In genomic region chr11:32805958-32806357, GRCm38 (mm10) we compare ENCODE assay signal across 10 mouse cellular contexts. TPM values are rescaled to one million over a fixed set of nuclear protein-coding genes. Genes with fewer than 3 reads are reported as not detected.
DNase-seq lines count a peak whose midpoint lies in the region; ATAC-seq and TF ChIP-seq lines count a peak whose summit lies in the region.
"Had no signal": no experiment of that assay in that cellular context is flagged by ENCODE, and none has a peak within 500 bp of the region (broad histone marks: within the 10 kb centered on the region; RNA-seq: fewer than 3 reads in every experiment).

No protein-coding gene starts in this region.

- H3K9ac ChIP-seq in liver, postnatal 0 days (replicated peaks): no peak overlapping the region
- H3K9ac ChIP-seq in stomach, embryonic 14.5 days (replicated peaks; ENCODE audit: low read depth, low read length): no peak overlapping the region
- H3K9ac ChIP-seq: heart, embryonic 13.5 days had no signal

- H3K4me2 ChIP-seq in liver, postnatal 0 days (ENCODE audit: low read depth, low read length): no peak overlapping the region
- H3K4me2 ChIP-seq in stomach, embryonic 14.5 days (replicated peaks; ENCODE audit: low read depth, low read length): no peak overlapping the region
- H3K4me2 ChIP-seq: heart, embryonic 13.5 days had no signal

- no peak overlapping the region for H3K4me3 ChIP-seq in cerebellum, adult 2 months (replicated peaks; ENCODE audit: insufficient read depth, low read depth, low read length)
- no peak overlapping the region for H3K4me3 ChIP-seq in liver, postnatal 0 days (ENCODE audit: low read depth, low read length)
- H3K4me3 ChIP-seq in stomach, embryonic 14.5 days (ENCODE audit: low read depth, low read length): no peak overlapping the region
- H3K4me3 ChIP-seq: heart, embryonic 13.5 days; myocyte had no signal

- no peak for TF ChIP-seq POLR2A in cerebellum, adult 2 months (IDR thresholded peaks at IDR 0.05; ENCODE audit: borderline replicate concordance, insufficient read depth, low read length)

- no peaks in the 10 kb centered on the region for H3K4me1 ChIP-seq in cerebellum, adult 2 months (ENCODE audit: control insufficient read depth, insufficient read depth, low read length)
- no peaks in the 10 kb centered on the region for H3K4me1 ChIP-seq in liver, postnatal 0 days (ENCODE audit: insufficient read depth)
- peaks cover 3% of the 10 kb centered on the region; the same call in 1 of the 2 replicates for H3K4me1 ChIP-seq in stomach, embryonic 14.5 days (ENCODE audit: control insufficient read depth, insufficient read depth, low read length)
- H3K4me1 ChIP-seq: heart, embryonic 13.5 days had no signal

- H3K9me3 ChIP-seq in liver, postnatal 0 days (ENCODE audit: low read length): no peaks in the 10 kb centered on the region
- H3K9me3 ChIP-seq in stomach, embryonic 14.5 days (ENCODE audit: control insufficient read depth, low read depth, low read length): no peaks in the 10 kb centered on the region
- H3K9me3 ChIP-seq: heart, embryonic 13.5 days had no signal

- no peak for DNase-seq in frontal cortex, postnatal 10 days (ENCODE audit: low spot score in 2 of 2)
- peak; percentile 51 to 54 for DNase-seq in right cerebral cortex, adult 2 months (ENCODE audit: low spot score in 2 of 2)
- no peak for DNase-seq in right cerebral cortex, postnatal 36 days (ENCODE audit: low spot score in 2 of 2)
- peak; percentile 42 to 43 for DNase-seq in cerebellum, adult 2 months
- peak; percentile 50 to 67 for DNase-seq in heart, postnatal 14 days
- peak; percentile 47 for DNase-seq in liver, postnatal 0 days

- 26% methylated on average over 2 of the region's 2 CpGs for WGBS in cerebellum, adult 2 months
- WGBS in liver, postnatal 0 days (ENCODE audit: insufficient replicate concordance): 17% methylated on average over 2 of the region's 2 CpGs
- 16% methylated on average over 2 of the region's 2 CpGs for WGBS in stomach, embryonic 14.5 days

- peak; percentile 61; the same call in 1 of the 2 replicates for TF ChIP-seq CTCF in cerebellum, adult 2 months (IDR thresholded peaks at IDR 0.05; ENCODE audit: borderline replicate concordance, insufficient read depth, low read depth, low read length)
- peak; percentile 67 for TF ChIP-seq CTCF in liver, postnatal 0 days (IDR thresholded peaks at IDR 0.05; ENCODE audit: low read depth)

- TF ChIP-seq EP300 in liver, postnatal 0 days (IDR thresholded peaks at IDR 0.05; ENCODE audit: low read depth): no peak

- no peak overlapping the region for H3K27ac ChIP-seq in cerebellum, adult 2 months (ENCODE audit: insufficient read depth, low read length)
- no peak overlapping the region for H3K27ac ChIP-seq in liver, postnatal 0 days (ENCODE audit: low read depth)
- H3K27ac ChIP-seq in stomach, embryonic 14.5 days (ENCODE audit: low read length): no peak overlapping the region
- H3K27ac ChIP-seq: heart, embryonic 13.5 days had no signal

- peak; percentile 67; the same call in 1 of the 2 replicates for ATAC-seq in frontal cortex, adult (ENCODE audit: low TSS enrichment)
- ATAC-seq in liver, postnatal 0 days: no peak
- peak; percentile 46; the same call in 1 of the 2 replicates for ATAC-seq in stomach, embryonic 14.5 days (ENCODE audit: insufficient number of reproducible peaks, insufficient read depth, low FRiP score, low read depth)

- no peaks in the 10 kb centered on the region for H3K27me3 ChIP-seq in cerebellum, adult 2 months (ENCODE audit: control insufficient read depth, insufficient read depth, low read length)
- no peaks in the 10 kb centered on the region for H3K27me3 ChIP-seq in liver, postnatal 0 days (ENCODE audit: insufficient read depth, low read length)
- H3K27me3 ChIP-seq in stomach, embryonic 14.5 days (ENCODE audit: control insufficient read depth, insufficient read depth, low read length): no peaks in the 10 kb centered on the region

- H3K36me3 ChIP-seq in liver, postnatal 0 days (replicated peaks; ENCODE audit: insufficient read depth, low read length): no peaks in the 10 kb centered on the region
- no peaks in the 10 kb centered on the region for H3K36me3 ChIP-seq in stomach, embryonic 14.5 days (ENCODE audit: control insufficient read depth, insufficient read depth, low read length)
- H3K36me3 ChIP-seq: heart, embryonic 13.5 days had no signal

- intact Hi-C loops in heart, postnatal 14 days (cut with DNase I): loop anchor here (1.0 to 5.0 kb wide), 2 partner anchors 151 to 341 kb away; partner anchors contain the start of gene Fgf18

RNA-seq across cellular contexts. Expression of gene Smim23, which starts 18.4 kb away (rescaled TPM):
- polyA plus RNA-seq in cerebellum, adult 2 months (2012; rRNA removed): not detected in 2 replicates
- not detected for total RNA-seq in heart, postnatal 14 days (2021)
- not detected in 2 replicates for polyA plus RNA-seq in liver, postnatal 0 days (2015; fragmentation: Nextera tagmentation; extraction: Ambion mirVana)
- polyA plus RNA-seq in stomach, embryonic 14.5 days (2014; fragmentation: Nextera tagmentation; extraction: Ambion mirVana): not detected in 2 replicates
- polyA plus RNA-seq: heart, embryonic 13.5 days; myocyte had no signal

Comparison
In these comparisons a context has a peak if more than half of its experiments do, and no peak if none do; other contexts are left out.
1. DNase-seq: peak in right cerebral cortex, adult 2 months (2 of 2), cerebellum, adult 2 months (2 of 2), heart, postnatal 14 days (2 of 2) and liver, postnatal 0 days (single experiment); none in frontal cortex, postnatal 10 days (0 of 2) and right cerebral cortex, postnatal 36 days (0 of 2).